Mouse (Mus musculus) kidney, embryonic 14.5 days (tissue): ENCODE measurements at regions not wholly inside any gene's neighbourhood (a gene's known extent, or its start where the extent isn't known, plus 50 kb on each side); places are given as distances from the start of the nearest gene placed in this dataset.
"Not testable (repeated sequence)": the region's sequence is repeated elsewhere in the genome, so short reads cannot be mapped to it uniquely, and the experiment has no call there.

ENCODE experiments used
- ATAC-seq: fragments of 200-750 bp; cut with Nextera tagmentation; 2 replicates; pipeline ENCODE4 v1.8.0; 2017; ENCODE audit warnings: moderate number of reproducible peaks, mild to moderate bottlenecking, moderate TSS enrichment, moderate library complexity; ENCODE audit not compliant: low FRiP score, low TSS enrichment
- H3K27ac ChIP-seq: fragments of 300-500 bp; sonication (generic); 2 replicates; pipeline ENCODE4 v1.5.1; 2014; ENCODE audit warnings: low read depth, mild to moderate bottlenecking, low read length, moderate library complexity, mixed read lengths
- H3K27me3 ChIP-seq: fragments of 300-500 bp; sonication (generic); 2 replicates; pipeline ENCODE4 v1.6.1; 2014; ENCODE audit warnings: mild to moderate bottlenecking, low read length; ENCODE audit not compliant: control insufficient read depth, insufficient read depth
- H3K36me3 ChIP-seq: fragments of 300-500 bp; sonication (generic); 2 replicates; pipeline ENCODE4 v1.6.1; 2014; ENCODE audit warnings: low read length, mixed read lengths; ENCODE audit not compliant: control insufficient read depth, insufficient read depth
- H3K4me1 ChIP-seq: fragments of 300-500 bp; sonication (generic); 2 replicates; pipeline ENCODE4 v1.6.1; 2014; ENCODE audit warnings: low read length, mixed read lengths; ENCODE audit not compliant: control insufficient read depth, insufficient read depth
- H3K4me2 ChIP-seq: fragments of 300-500 bp; sonication (generic); replicated peaks from 2 replicates; pipeline ENCODE4 v1.6.1; 2014; ENCODE audit warnings: low read depth, mild to moderate bottlenecking, low read length
- H3K4me3 ChIP-seq: fragments of 300-500 bp; sonication (generic); 2 replicates; pipeline ENCODE4 v1.5.1; 2014; ENCODE audit warnings: mild to moderate bottlenecking, low read length
- H3K9ac ChIP-seq: fragments of 300-500 bp; sonication (generic); 2 replicates; pipeline ENCODE4 v1.6.1; 2014; ENCODE audit warnings: low read depth, mild to moderate bottlenecking, low read length, moderate library complexity
- H3K9me3 ChIP-seq: fragments of 300-500 bp; sonication (generic); 2 replicates; pipeline ENCODE4 v1.6.1; 2016; ENCODE audit warnings: low read length; ENCODE audit not compliant: control insufficient read depth
- WGBS: fragments of 180-500 bp; shearing (Covaris S2); extraction: QIAGEN DNeasy Blood & Tissue Kit; methylation state at CpG from one replicate; pipeline ENCODE4 v1.1.7; 2014; 5-methylcytosine and 5-hydroxymethylcytosine counted together

GRCm38 (mm10) chr9:3264467-3264866 is 70.5 kb upstream of the Alkbh8 start:
- H3K9ac ChIP-seq, result no peak overlapping the region
- H3K9me3 ChIP-seq, result peaks cover 8% of the 10 kb centered on the region
- H3K4me2 ChIP-seq, result no peak overlapping the region
- no peaks in the 10 kb centered on the region for H3K27me3 ChIP-seq
- H3K4me1 ChIP-seq, result no peaks in the 10 kb centered on the region
- H3K4me3 ChIP-seq, result no peak overlapping the region
- ATAC-seq, result no peak
- H3K36me3 ChIP-seq, result no peaks in the 10 kb centered on the region
- no peak overlapping the region for H3K27ac ChIP-seq

- not testable (repeated sequence) for H3K4me3 ChIP-seq, H3K9me3 ChIP-seq, H3K4me2 ChIP-seq, H3K27ac ChIP-seq, H3K27me3 ChIP-seq, H3K36me3 ChIP-seq, H3K9ac ChIP-seq, ATAC-seq, H3K4me1 ChIP-seq
- WGBS, result 87% methylated on average over 8 of the region's 8 CpGs
Observed at GRCm38 (mm10) chr9:3280496-3280895, 54.4 kb upstream of the Alkbh8 start.

DNA sequence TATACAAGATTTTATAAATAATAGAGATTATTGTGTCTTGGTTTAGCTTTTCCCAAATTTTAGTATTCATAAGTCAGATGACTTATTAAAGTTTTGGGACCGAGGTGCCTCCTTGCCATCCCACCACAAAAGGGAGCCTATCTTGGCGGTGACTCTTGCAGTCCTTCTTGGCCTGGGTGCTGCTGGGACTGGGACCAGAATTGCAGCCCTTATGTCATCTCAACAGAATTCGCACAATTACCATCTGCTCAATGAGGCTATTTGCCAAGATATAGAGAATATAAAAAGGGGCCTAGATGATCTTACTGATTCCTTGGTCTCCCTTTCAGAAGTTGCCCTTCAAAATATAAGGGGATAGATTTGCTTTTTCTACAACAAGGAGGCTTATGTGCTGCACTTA is 53.0 kb upstream of the Alkbh8 start:
- not testable (repeated sequence) for H3K4me1 ChIP-seq, H3K27me3 ChIP-seq, H3K9me3 ChIP-seq, H3K4me2 ChIP-seq, H3K36me3 ChIP-seq, H3K27ac ChIP-seq, H3K4me3 ChIP-seq, H3K9ac ChIP-seq, ATAC-seq
- WGBS, result 95% methylated on average over 3 of the region's 3 CpGs

- 92% methylated on average over 9 of the region's 9 CpGs for WGBS
- H3K9ac ChIP-seq, H3K9me3 ChIP-seq, H3K4me2 ChIP-seq, H3K36me3 ChIP-seq, H3K27me3 ChIP-seq, H3K27ac ChIP-seq, ATAC-seq, H3K4me1 ChIP-seq, H3K4me3 ChIP-seq: not testable (repeated sequence)
Observed at GRCm38 (mm10) chr9:3283381-3283780, 51.6 kb upstream of the Alkbh8 start.
